Mouse (Mus musculus): ENCODE measurements around the gene Lcn5.
"Not testable (repeated sequence)": the region's sequence is repeated elsewhere in the genome, so short reads cannot be mapped to it uniquely, and the experiment has no call there.

DNA sequence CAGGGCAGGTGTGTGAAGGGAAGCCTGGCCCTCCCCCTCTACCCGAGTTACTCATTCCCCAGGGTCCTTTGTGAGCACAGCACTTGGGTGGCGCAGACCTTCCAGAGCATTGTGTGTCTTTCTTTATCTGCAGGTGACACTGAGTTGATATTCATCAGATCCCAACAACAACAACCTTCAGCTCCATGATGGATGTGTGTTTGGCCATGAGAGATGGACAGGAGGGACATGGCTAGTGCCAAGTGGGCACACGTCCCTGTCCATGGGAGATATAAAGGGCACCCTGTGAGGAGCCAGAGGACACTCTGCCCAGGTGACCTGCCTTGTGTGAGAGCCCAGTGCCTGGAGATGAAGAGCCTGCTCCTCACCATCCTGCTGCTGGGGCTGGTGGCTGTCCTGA, 42.0 kb downstream of the Lcn5 start, which contains the start of gene Obp2a:
- not testable (repeated sequence) for TF ChIP-seq POLR2A (IDR thresholded peaks at IDR 0.05; ENCODE audit: control insufficient read depth, low read depth, low read length); CTCF (IDR thresholded peaks at IDR 0.05; ENCODE audit: control insufficient read depth, insufficient read depth, insufficient replicate concordance, low read depth, low read length)

All from testis, adult 2 months (tissue).